Mouse (Mus musculus) inflammation-experienced regulatory T-cells, adult 6 months (primary cell): ENCODE measurements at regions not wholly inside any gene's neighbourhood (a gene's known extent, or its start where the extent isn't known, plus 50 kb on each side); places are given as distances from the start of the nearest gene placed in this dataset.

Source experiments
- ATAC-seq: one replicate; pipeline ENCODE4 v1.8.0; 2017

GRCm38 (mm10) chr7:72362690-72363089 is 56.3 kb upstream of the Mctp2 start:
- peak; percentile 65 for ATAC-seq

- ATAC-seq, result no peak
Measured at GRCm38 (mm10) chr7:72391323-72391722, 84.9 kb upstream of the Mctp2 start.

- ATAC-seq, result no peak
Measured at GRCm38 (mm10) chr7:72400056-72400455, 93.6 kb upstream of the Mctp2 start.

- ATAC-seq, result no peak
Measured at GRCm38 (mm10) chr7:72406131-72406530, 99.7 kb upstream of the Mctp2 start.

- no peak for ATAC-seq
Measured at GRCm38 (mm10) chr7:72408409-72408986, 102.1 kb upstream of the Mctp2 start.

- no peak for ATAC-seq
Measured at GRCm38 (mm10) chr7:72438552-72438951, 132.1 kb upstream of the Mctp2 start.

- no peak for ATAC-seq
Measured at GRCm38 (mm10) chr7:72442001-72442400, 135.6 kb upstream of the Mctp2 start.

- ATAC-seq, result no peak
Measured at GRCm38 (mm10) chr7:72444016-72444415, 137.6 kb upstream of the Mctp2 start.

- ATAC-seq, result no peak
Measured at GRCm38 (mm10) chr7:72444792-72445191, 138.4 kb upstream of the Mctp2 start.

- ATAC-seq, result no peak
Measured at GRCm38 (mm10) chr7:72446911-72447310, 140.5 kb upstream of the Mctp2 start.

- ATAC-seq, result no peak
Measured at GRCm38 (mm10) chr7:72462978-72463377, 156.6 kb upstream of the Mctp2 start.

GRCm38 (mm10) chr7:72464658-72465057 is 158.2 kb upstream of the Mctp2 start:
- no peak for ATAC-seq

- ATAC-seq, result no peak
Measured at GRCm38 (mm10) chr7:72469691-72470090, 163.3 kb upstream of the Mctp2 start.

GRCm38 (mm10) chr7:72474751-72475150 is 168.3 kb upstream of the Mctp2 start:
- no peak for ATAC-seq

GRCm38 (mm10) chr7:72478936-72479335 is 172.5 kb upstream of the Mctp2 start:
- ATAC-seq, result no peak

- no peak for ATAC-seq
Measured at GRCm38 (mm10) chr7:72481275-72481674, 174.9 kb upstream of the Mctp2 start.

- no peak for ATAC-seq
Measured at GRCm38 (mm10) chr7:72490161-72490560, 183.8 kb upstream of the Mctp2 start.

GRCm38 (mm10) chr7:72493292-72493691 is 186.9 kb upstream of the Mctp2 start:
- no peak for ATAC-seq

- no peak for ATAC-seq
Measured at GRCm38 (mm10) chr7:72496933-72497631, 190.7 kb upstream of the Mctp2 start.

GRCm38 (mm10) chr7:72498562-72499230 is 192.3 kb upstream of the Mctp2 start:
- no peak for ATAC-seq

- no peak for ATAC-seq
Measured at GRCm38 (mm10) chr7:72499788-72500187, 193.4 kb upstream of the Mctp2 start.

GRCm38 (mm10) chr7:72500190-72500589 is 193.8 kb upstream of the Mctp2 start:
- no peak for ATAC-seq

- ATAC-seq, result no peak
Measured at GRCm38 (mm10) chr7:72500996-72501395, 194.6 kb upstream of the Mctp2 start.

- ATAC-seq, result no peak
Measured at GRCm38 (mm10) chr7:72501431-72501830, 195.0 kb upstream of the Mctp2 start.
